Mouse (Mus musculus): ENCODE measurements around the gene Rcor3.

The Rcor3 gene

DNA sequence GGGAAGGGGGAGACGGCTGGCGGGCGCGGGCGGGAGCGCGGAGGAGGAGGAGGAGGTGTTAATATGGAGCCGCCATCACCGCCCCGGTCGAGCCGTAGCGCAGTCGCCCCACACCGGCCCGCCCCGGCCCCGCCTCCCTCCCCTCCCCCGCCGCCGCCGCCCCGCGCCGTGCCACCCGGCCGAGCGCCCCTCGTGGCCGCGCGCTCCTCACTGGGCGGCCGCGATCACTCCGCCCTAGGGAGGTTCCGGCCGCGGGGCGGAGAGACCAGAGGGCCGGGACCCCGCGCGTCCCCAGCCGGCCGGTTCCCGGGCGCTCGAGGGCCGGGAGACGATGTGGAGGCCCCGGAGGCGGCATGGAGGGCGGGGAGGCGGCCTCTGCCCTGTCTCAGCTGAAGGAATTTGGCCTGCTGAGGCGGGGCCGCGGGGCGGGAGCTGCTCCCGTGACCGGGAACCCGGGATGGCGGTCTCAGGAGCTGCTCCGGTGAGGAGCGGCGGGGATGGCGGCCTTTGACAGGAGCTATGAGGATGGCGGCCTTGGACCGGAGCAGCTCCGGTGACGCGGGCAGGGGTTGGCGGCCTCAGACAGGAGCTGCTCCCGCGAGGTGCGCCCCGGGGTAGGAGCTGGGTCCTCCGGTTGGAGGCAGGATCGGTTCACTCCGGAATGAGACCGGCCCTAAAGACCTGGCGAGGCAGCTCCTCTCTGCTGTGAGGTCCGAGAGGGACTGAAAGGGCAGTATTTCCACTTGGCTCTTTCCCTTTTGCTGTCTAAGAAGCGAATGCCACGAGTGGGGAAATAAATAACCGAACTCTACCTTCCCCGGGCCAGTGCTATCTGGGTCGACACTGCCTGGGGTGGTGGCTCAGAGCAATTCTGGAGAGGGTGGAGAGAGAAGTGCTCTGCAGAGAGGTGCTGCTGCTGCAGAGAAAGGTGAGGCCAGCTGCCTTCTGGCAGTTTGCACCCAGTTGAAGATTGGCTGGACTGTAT is at the start of gene Rcor3:
Gene Rcor3, minus strand, starts transcription at position 137 of the 985 bp plus-strand sequence.
- peak; percentile 93 for DNase-seq (ENCODE audit: inconsistent ontology term)

DNA sequence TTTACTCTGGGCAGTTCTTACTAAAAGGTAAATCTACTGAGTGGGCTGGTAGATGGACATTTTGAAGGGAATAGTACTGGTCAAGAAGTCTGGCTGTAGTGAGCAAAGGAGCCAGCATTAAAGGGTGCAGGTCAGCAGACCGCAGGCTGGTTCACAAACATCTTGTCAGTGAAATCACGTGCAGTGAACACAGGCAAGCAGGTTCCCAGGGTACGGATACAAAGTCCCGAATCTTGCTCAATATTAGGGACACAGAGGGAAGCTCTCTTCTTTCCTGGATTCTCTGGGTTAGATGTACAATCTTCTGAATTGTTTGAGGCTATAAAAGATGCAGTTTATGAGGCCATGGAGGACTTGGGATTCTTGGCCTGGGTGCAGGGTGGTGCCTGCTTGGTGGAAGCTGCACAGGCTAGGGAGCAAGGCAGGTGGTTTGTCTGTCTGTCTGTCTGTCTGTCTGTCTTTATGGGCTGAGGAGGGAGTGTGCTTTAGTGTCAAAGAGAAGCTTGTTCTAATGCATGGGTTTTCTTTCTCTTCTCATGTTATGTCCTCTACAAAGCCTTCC is 43.9 kb upstream of the Rcor3 start:
- no peak for DNase-seq (ENCODE audit: inconsistent ontology term)

DNA sequence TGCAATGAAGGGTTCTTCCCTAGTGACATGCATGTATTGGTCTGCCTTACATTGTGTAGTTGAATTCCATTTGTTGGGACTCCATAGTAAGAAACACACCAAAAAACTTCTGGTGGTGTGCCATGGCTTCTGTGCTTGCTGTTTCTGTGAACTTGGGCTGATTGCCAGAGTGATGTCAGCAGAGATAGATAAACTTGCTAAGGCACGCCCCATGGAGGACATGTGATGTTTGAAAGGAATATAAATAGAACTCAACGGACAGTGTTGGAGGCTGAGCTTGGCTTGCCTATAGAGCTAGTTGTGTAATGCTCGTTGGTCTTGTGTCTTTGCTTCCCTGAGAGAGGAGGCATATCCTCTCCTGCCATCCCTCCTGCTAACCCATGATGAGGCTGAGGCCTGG is 42.0 kb upstream of the Rcor3 start:
- no peak for DNase-seq (ENCODE audit: inconsistent ontology term)

DNA sequence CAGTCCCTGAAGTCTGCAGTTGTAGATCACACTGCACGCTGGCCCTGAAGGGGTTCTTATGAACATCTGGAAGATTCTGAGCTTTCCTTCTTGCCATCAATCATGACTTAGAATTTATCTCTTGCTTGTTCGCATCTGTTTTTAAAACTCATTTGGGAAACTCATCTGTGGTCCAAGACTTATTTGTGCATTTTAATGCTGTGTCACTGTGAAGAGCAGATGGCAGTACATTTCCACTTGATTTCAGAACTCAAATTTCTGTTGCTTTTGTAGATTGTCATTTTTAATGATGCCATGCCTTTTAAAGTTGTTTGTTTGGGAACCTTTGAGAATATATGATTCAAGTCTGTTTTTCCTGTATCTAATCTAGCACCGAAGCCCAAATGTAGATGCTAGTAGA is 33.6 kb upstream of the Rcor3 start:
- no peak for DNase-seq (ENCODE audit: inconsistent ontology term)

DNA sequence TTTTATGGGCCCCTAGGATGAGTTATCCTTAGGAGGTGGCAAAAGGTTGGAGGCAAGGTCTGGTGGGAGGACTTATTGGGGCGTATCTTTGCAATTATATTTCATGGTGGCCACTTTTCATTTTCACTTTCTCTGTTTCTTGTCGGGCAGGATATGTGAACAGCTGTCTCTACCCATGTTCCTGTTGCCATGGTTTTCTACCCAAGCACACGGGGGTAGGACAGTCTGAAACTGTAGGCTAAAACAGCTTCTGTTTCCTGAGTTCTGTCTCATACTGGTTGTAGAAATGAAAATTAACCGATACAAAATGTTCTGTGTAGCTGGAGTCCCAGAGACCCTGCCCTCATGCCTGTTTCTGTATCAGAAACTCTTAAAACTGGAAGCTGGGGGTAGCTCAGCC is 13.3 kb upstream of the Rcor3 start:
- no peak for DNase-seq (ENCODE audit: inconsistent ontology term)

DNA sequence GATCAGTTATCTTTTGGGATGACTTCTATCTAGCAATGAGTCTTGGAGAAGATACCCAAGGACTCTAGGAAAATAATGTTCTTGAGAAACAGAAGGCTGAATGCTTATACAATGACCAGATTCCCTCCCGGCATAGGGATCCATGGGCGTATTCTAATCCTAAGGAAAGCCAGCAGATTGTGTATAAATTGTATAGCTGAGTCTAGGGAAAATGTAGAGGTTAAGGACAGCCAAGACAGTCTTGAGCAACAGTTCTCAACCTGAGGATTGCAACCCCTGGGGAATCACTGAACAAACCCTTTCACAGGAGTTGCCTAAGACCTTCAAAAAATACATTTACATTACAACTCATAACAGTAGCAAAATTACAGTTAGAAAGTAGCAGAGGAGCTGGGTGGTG is 2.5 kb upstream of the Rcor3 start:
- no peak for DNase-seq (ENCODE audit: inconsistent ontology term)

DNA sequence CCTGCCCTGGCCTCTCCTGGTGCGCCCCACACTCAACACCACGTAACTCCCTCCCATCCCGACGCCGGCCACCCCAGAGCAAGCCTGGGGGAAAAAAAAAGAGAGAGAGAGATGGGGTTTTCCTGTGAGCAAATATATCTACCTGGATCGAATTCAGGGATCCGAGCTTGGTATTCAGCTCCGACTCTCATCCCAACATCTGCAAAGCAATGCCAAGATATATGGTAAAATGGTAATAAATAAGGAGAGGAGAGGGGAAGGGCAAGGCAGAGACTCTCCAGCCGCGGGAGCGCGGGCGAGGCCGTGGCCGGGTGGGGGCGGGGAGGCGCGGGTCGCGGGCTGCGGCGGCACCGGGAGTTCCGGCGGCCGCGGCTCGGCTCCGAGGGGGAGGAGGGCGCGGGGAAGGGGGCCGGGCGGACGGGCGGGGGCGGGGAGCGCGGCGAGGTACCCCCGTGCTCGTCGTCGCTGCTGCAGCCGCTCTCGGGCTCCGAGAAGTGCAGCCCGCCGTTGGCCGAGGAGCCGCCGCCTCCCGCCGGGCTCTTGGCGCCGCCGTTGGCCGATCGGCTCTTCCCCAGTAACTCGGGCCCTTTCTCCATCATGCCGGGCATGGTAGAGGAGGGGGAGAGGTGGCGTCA is 454 bp downstream of the Rcor3 start:
- peak; percentile 72 for DNase-seq (ENCODE audit: inconsistent ontology term)

DNA sequence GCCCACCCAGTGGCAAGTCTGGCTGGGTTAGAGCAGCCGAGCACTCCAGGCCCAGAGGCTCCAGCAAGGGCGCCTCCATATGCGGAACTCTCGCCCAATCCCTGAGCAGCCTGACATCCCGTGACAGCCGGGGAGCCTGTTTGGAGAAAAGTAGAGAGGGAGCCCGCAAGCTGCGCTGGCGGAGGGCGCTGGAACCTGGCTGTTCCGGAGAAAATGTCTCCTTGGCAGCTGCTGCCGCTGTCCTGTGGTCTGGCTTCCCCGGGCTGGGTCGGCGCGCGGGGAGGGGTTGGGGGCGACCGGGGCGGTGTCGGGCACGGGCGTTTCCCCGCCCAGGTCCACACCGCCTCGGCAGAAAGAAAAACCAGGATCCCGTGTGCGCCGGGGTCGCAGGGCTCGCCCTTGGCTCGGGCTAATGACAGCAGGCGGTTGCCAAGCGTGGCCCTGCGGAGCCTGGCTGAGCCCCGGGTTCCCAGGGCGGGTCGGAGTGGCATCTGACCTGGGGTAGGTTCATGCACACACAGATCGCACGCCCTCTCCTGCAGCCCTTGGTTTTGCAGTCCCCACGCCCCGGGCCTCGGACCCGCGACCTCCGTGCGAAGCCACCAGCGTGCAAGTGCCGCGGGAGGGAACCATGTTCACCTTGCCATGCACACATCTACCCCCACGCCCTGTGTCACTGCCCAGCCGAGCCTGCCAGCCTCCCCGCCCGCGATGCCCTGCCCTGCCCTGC is 1.1 kb downstream of the Rcor3 start:
- DNase-seq (ENCODE audit: inconsistent ontology term), result peak; percentile 90

DNA sequence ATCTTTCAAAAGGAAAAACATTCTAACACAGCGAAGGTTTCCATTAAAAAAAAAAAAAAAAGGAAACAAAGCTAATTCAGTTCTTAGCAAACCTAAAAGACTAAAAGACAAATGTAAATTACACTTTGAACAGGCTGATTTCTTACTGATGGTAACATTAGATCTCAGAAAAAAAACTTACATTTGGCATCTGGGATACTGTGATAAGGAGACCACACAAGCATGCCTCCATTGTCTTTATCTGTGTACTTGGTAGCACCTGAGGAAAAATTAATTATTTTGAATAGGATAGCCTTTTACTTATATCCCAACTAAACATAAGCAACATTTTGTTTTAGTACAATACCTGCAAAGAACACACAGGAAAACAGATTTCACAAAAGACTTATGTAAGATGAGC is 7.7 kb downstream of the Rcor3 start:
- DNase-seq (ENCODE audit: inconsistent ontology term), result no peak

DNA sequence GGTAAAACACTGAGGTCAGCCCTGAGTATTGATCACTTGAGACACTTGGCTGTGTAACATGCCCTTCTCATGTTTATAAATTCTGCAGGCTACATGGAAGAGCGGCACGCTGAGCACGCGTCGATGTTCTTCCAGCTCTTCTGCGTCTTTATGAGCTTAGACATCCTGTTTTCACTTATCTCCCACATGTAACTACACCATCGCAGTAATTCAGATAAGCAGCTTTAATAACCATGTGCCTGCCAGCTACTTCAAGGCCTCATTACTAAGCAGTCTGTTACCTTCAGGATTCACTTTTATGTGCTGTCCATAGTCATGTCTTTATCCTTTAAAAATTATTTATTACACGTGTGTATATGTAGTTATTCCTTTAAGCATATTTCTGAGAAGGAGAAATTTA is 9.5 kb downstream of the Rcor3 start:
- DNase-seq (ENCODE audit: inconsistent ontology term), result no peak

DNA sequence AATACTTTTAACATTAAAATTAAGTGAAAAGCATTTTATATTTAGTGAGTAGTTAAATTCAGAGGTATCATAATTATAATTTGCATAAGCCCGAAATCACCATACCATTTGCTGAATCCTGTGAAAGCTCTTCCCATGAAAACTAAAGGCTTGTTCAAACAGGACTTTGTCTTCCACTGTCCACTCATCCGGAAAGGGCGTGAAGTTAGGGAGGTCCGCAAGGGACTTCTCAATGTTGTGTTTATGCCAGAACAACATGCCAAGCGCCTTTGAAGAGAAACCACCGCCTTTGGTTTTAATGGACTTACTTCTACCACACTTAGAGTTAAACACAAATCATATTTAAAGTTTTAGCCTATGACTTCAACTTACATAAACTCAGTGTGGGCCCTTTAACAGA is 12.1 kb downstream of the Rcor3 start:
- DNase-seq (ENCODE audit: inconsistent ontology term), result no peak

DNA sequence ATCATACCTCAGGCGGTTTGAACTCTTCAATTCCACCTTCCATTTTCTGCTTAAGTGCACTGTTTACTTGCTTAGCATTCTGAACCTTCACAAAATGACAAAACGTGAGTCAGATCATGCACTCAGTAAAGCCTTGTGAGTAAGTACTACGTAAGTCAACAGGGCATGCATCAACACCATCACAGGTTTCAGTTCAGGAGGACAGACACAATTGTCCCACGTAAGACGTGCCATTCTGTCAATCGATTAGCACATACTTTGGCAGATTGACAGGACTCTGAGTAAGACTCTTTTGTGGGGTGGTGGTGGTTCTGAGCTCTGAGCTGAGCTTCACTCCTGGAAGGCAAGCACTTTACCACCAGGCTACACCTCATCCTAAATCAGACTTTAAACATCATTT is 21.6 kb downstream of the Rcor3 start:
- no peak for DNase-seq (ENCODE audit: inconsistent ontology term)

DNA sequence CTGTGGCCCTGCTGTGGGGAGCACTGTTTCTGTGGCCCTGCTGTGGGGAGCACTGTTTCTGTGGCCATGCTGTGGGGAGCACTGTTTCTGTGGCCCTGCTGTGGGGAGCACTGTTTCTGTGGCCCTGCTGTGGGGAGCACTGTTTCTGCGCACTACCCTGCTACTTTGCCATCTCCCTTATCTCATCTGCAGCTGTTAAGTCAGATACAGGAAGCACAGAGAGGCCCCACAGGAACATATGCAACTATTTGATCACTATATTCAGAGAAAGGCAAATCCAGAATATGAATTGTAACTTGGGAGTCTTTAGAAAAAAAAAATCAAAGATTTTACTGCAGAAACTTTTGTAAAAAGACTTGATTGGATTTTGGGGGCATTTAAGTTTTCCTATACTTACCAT is 22.5 kb downstream of the Rcor3 start:
- no peak for DNase-seq (ENCODE audit: inconsistent ontology term)

DNA sequence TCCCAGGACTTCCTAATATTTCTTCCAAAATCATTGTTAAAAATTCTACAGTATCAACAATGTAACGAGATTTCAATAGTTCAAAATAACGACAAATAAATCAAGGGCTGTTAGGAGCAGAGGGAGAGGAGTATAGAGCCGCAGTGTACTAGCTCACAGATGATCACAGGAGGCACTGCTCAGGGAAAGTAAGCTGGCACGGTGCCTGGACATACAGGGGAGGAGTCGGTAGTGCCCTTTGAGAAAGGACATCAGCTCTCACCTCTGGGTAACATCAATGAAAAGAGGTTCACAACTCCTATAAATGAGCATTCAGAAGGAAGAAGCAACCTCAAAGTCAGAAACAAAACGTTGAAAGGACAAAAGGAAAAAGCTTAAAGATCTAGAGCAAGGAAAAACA is 28.7 kb downstream of the Rcor3 start:
- no peak for DNase-seq (ENCODE audit: inconsistent ontology term)

DNA sequence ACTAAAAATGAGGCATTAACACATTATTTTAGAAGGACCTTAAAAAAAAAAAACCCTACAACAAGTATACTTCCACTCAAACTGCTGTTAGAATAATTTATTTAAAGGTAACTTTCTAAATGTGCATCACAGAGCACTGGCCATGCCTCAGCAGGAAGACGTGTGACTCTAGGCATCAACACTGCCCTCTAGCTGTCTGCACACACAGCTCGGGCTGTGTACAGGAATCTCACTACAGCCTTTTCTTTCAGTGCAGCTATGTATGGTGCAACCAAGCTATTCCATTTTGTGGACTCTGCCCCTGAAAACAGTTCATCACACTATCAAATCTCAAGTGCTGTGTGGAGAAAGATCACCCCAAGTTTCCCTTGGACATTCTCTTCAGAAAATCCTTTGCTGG is 30.5 kb downstream of the Rcor3 start:
- DNase-seq (ENCODE audit: inconsistent ontology term), result no peak

DNA sequence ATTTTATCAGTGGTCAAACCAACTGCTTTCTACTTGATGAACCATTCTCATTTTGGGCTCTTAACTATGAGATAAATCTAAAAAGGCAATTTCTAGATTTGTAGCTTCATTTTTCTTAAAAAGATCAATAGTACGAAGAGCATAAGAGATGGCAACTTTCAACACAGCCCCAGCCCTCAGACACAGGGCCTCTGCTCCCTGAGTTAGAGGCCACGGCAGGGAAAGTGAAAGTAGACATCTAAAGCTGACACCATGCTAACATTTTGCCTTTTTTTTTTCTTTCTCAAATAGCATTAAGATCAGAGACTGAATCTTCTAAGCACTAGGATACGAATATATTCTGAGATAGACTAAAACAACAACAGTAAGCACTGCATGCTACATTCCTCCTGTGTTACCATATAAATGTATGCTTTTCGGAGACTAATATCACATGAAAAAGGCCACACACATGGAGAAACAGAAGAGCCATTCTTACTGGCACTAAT is 31.9 kb downstream of the Rcor3 start:
- DNase-seq (ENCODE audit: inconsistent ontology term), result no peak

DNA sequence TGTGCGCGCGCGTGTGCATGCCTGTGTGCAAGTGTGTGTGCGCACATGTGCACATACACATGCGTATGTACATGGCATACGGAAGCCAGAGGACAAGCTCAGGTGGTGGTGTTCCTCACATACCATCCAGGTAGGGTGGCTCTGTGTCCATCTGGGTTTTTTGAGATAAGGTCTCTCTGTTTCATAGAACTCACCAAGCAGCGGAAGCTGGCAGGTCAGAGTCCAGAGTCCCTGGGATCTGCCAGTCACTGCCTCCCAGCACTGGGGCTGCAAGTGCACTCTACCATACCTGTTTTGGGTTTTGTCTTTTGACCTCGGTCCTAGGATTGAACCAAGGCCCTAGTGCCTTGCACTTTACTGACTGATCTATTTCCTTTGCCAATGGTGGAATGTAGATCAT is 33.8 kb downstream of the Rcor3 start:
- DNase-seq (ENCODE audit: inconsistent ontology term), result no peak

DNA sequence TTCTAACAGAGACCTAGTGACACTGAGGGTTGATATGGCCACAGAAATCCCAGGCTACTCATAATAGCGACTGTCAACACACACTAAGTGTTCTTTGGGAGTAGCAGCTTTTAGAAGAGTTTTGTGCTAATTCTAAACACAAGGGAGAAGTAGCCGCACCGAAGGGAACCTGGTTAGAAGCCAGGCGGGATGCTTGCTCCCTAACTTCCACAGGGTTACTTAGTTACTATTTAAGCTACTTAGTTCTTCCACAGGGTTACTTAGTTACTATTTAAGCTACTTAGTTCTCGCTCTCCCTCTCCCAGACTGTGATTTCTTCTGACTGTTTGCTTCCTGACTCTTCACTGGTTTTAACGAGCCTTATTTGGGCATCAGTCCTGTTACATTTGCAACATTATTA is 34.7 kb downstream of the Rcor3 start:
- no peak for DNase-seq (ENCODE audit: inconsistent ontology term)

DNA sequence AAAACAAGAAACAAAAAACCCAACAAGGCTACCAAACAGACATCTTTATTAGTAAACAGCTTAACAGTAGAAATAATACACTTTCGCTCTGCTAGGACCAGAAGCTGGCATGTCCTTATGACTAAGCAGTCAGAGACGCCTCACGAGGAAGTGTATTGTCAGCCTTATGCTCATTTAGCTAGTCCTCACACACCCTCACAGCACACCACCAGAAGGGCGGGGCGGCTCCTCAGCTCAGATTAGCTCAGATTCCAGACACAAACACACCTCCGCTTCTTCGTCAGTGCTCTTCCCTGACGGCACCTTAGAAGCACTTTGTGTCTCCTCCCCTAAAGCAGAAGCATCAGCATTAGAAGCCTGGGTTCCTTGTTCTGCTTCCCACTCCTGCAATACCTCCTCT is 36.5 kb downstream of the Rcor3 start:
- DNase-seq (ENCODE audit: inconsistent ontology term), result no peak

DNA sequence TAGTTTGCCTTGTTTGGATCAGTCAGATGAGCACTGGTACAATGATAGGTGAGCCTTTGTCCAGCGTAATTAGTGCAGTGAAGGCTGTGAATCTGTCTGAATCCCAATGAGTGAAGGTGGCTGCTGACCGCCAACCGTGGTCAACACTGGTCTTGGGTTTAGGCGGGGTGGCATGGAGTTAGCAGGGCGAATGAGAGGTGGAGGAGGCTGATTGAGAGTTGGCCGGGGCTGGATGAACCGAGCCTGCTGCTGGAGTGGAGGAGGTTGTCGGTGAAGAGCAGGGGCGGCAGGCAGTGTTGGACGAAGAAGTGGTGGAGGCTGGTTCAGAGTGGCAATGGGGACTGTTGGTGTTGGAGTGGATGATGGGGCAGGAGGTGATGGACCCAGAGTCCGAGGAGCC is 37.1 kb downstream of the Rcor3 start:
- no peak for DNase-seq (ENCODE audit: inconsistent ontology term)

DNA sequence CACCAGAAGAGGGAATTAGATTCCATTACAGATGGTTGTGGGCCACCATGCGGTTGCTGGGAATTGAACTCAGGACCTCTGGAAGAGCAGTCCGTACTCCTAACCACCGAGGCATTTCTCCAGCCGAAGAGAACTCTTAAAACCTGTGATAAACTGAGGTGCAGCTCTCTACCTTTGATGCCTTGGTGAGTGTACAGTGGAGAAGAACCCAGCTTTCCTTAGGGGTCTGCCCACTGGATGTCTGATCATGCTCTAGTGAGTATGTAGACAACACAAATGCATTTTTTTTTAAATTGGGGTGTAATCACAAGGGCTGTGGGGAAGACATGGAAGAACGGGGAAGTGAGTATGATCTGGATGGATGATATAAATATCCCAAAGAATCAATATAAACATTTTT is 42.2 kb downstream of the Rcor3 start:
- no peak for DNase-seq (ENCODE audit: inconsistent ontology term)
